Mouse (Mus musculus): ENCODE results near the gene Epha3. TPM values are rescaled to one million over a fixed set of nuclear protein-coding genes. Genes with fewer than 3 reads are reported as not detected.

Gene Epha3
- 14.3 and 20.9 TPM in 2 replicates for polyA plus RNA-seq (2014; fragmentation: Nextera tagmentation; extraction: Ambion mirVana)

GRCm38 (mm10) chr16:63863913-63864330 lies at the start of gene Epha3:
Gene Epha3, minus strand, starts transcription at chr16:63864175.
- peak; percentile 82 for ATAC-seq (ENCODE audit: low FRiP score, low TSS enrichment)
- no peaks in the 10 kb centered on the region for H3K4me1 ChIP-seq (ENCODE audit: control insufficient read depth, insufficient read depth, low read length)
- H3K27ac ChIP-seq (replicated peaks; ENCODE audit: low read depth, low read length), result peak within 1 kb of the TSS; percentile 76
- H3K4me3 ChIP-seq (replicated peaks; ENCODE audit: low read depth, low read length), result peak within 1 kb of the TSS; percentile 63
- H3K36me3 ChIP-seq (ENCODE audit: control insufficient read depth, insufficient read depth, low read length), result no peaks in the 10 kb centered on the region
- peak within 1 kb of the TSS; percentile 84 for H3K4me2 ChIP-seq (ENCODE audit: low read length)
- WGBS, result under 1% methylated on average over 28 of the region's 28 CpGs
- H3K9ac ChIP-seq (replicated peaks; ENCODE audit: low read length), result peak within 1 kb of the TSS; percentile 62
- peak; percentile 92 for DNase-seq
- H3K9me3 ChIP-seq (ENCODE audit: control insufficient read depth, low read length), result no peaks in the 10 kb centered on the region
- H3K27me3 ChIP-seq (ENCODE audit: control insufficient read depth, insufficient read depth, low read length), result peaks cover 41% of the 10 kb centered on the region

- DNase-seq (peak; percentile 53), ATAC-seq (ENCODE audit: low FRiP score, low TSS enrichment) (no peak)
- Histone ChIP-seq H3K4me3 (replicated peaks; ENCODE audit: low read depth, low read length) (peak overlapping the region; percentile 19; the same call in 1 of the 2 replicates), H3K9ac (replicated peaks; ENCODE audit: low read length) (0 out of 2 replicates have a peak overlapping the region, but pooled peaks have one; percentile 29), H3K27ac (replicated peaks; ENCODE audit: low read depth, low read length) (no peak overlapping the region), H3K9me3 (ENCODE audit: control insufficient read depth, low read length) (no peaks in the 10 kb centered on the region), H3K36me3 (ENCODE audit: control insufficient read depth, insufficient read depth, low read length) (no peaks in the 10 kb centered on the region), H3K4me2 (ENCODE audit: low read length) (peak overlapping the region; percentile 44), H3K27me3 (ENCODE audit: control insufficient read depth, insufficient read depth, low read length) (no peaks in the 10 kb centered on the region), H3K4me1 (ENCODE audit: control insufficient read depth, insufficient read depth, low read length) (no peaks in the 10 kb centered on the region; the same call in 1 of the 2 replicates)
- WGBS, result 32% methylated on average over 13 of the region's 13 CpGs
Observed at GRCm38 (mm10) chr16:63903425-63903824, 39.5 kb upstream of the Epha3 start.

GRCm38 (mm10) chr16:63881190-63881589 lies 17.2 kb upstream of the Epha3 start:
- H3K9ac ChIP-seq (replicated peaks; ENCODE audit: low read length), result no peak overlapping the region
- no peak overlapping the region for H3K4me3 ChIP-seq (replicated peaks; ENCODE audit: low read depth, low read length)
- ATAC-seq (ENCODE audit: low FRiP score, low TSS enrichment) (no peak), DNase-seq (no peak)
- no peaks in the 10 kb centered on the region for H3K27me3 ChIP-seq (ENCODE audit: control insufficient read depth, insufficient read depth, low read length)
- H3K4me1 ChIP-seq (ENCODE audit: control insufficient read depth, insufficient read depth, low read length), result no peaks in the 10 kb centered on the region
- no peak overlapping the region for H3K4me2 ChIP-seq (ENCODE audit: low read length)
- no peaks in the 10 kb centered on the region for H3K9me3 ChIP-seq (ENCODE audit: control insufficient read depth, low read length)
- no peak overlapping the region for H3K27ac ChIP-seq (replicated peaks; ENCODE audit: low read depth, low read length)
- H3K36me3 ChIP-seq (ENCODE audit: control insufficient read depth, insufficient read depth, low read length), result no peaks in the 10 kb centered on the region
- WGBS, result 95% methylated on average over 1 of the region's 1 CpGs

GRCm38 (mm10) chr16:63872313-63872712 lies 8.3 kb upstream of the Epha3 start:
- H3K4me3 ChIP-seq (replicated peaks; ENCODE audit: low read depth, low read length), result no peak overlapping the region
- no peaks in the 10 kb centered on the region for H3K4me1 ChIP-seq (ENCODE audit: control insufficient read depth, insufficient read depth, low read length)
- H3K27me3 ChIP-seq (ENCODE audit: control insufficient read depth, insufficient read depth, low read length), result peaks cover 20% of the 10 kb centered on the region; the same call in 1 of the 2 replicates
- peak; percentile 46; the same call in 1 of the 2 replicates for ATAC-seq (ENCODE audit: low FRiP score, low TSS enrichment)
- no peak overlapping the region for H3K9ac ChIP-seq (replicated peaks; ENCODE audit: low read length)
- 11% methylated on average over 7 of the region's 7 CpGs for WGBS
- DNase-seq, result peak; percentile 82
- no peak overlapping the region for H3K4me2 ChIP-seq (ENCODE audit: low read length)
- H3K36me3 ChIP-seq (ENCODE audit: control insufficient read depth, insufficient read depth, low read length), result no peaks in the 10 kb centered on the region
- H3K9me3 ChIP-seq (ENCODE audit: control insufficient read depth, low read length), result no peaks in the 10 kb centered on the region
- H3K27ac ChIP-seq (replicated peaks; ENCODE audit: low read depth, low read length), result no peak overlapping the region

- H3K27me3 ChIP-seq (ENCODE audit: control insufficient read depth, insufficient read depth, low read length), result peaks cover 45% of the 10 kb centered on the region
- H3K4me3 ChIP-seq (replicated peaks; ENCODE audit: low read depth, low read length), result peak overlapping the region; percentile 63
- H3K27ac ChIP-seq (replicated peaks; ENCODE audit: low read depth, low read length), result 0 out of 2 replicates have a peak overlapping the region, but pooled peaks have one; percentile 76
- H3K9ac ChIP-seq (replicated peaks; ENCODE audit: low read length), result peak overlapping the region; percentile 62
- ATAC-seq (ENCODE audit: low FRiP score, low TSS enrichment) (no peak), DNase-seq (no peak)
- WGBS, result 29% methylated on average over 7 of the region's 7 CpGs
- H3K4me1 ChIP-seq (ENCODE audit: control insufficient read depth, insufficient read depth, low read length), result no peaks in the 10 kb centered on the region
- no peaks in the 10 kb centered on the region for H3K9me3 ChIP-seq (ENCODE audit: control insufficient read depth, low read length)
- H3K4me2 ChIP-seq (ENCODE audit: low read length), result peak overlapping the region; percentile 84
- H3K36me3 ChIP-seq (ENCODE audit: control insufficient read depth, insufficient read depth, low read length), result no peaks in the 10 kb centered on the region
Observed at GRCm38 (mm10) chr16:63864463-63864976, 545 bp upstream of the Epha3 start.

- Histone ChIP-seq H3K9me3 (ENCODE audit: control insufficient read depth, low read length) (no peaks in the 10 kb centered on the region), H3K27ac (replicated peaks; ENCODE audit: low read depth, low read length) (peak overlapping the region; percentile 63), H3K27me3 (ENCODE audit: control insufficient read depth, insufficient read depth, low read length) (peaks cover 34% of the 10 kb centered on the region), H3K36me3 (ENCODE audit: control insufficient read depth, insufficient read depth, low read length) (no peaks in the 10 kb centered on the region), H3K4me3 (replicated peaks; ENCODE audit: low read depth, low read length) (peak overlapping the region; percentile 63), H3K4me2 (ENCODE audit: low read length) (peak overlapping the region; percentile 84), H3K9ac (replicated peaks; ENCODE audit: low read length) (peak overlapping the region; percentile 62; the same call in 1 of the 2 replicates), H3K4me1 (ENCODE audit: control insufficient read depth, insufficient read depth, low read length) (no peaks in the 10 kb centered on the region)
- DNase-seq, result peak; percentile 75
- under 1% methylated on average over 12 of the region's 12 CpGs for WGBS
- peak; percentile 53; the same call in 1 of the 2 replicates for ATAC-seq (ENCODE audit: low FRiP score, low TSS enrichment)
Observed at GRCm38 (mm10) chr16:63863181-63863580, 794 bp downstream of the Epha3 start.

GRCm38 (mm10) chr16:63857561-63857960 lies 6.4 kb downstream of the Epha3 start:
- Histone ChIP-seq H3K4me3 (replicated peaks; ENCODE audit: low read depth, low read length) (peak overlapping the region; percentile 61), H3K27me3 (ENCODE audit: control insufficient read depth, insufficient read depth, low read length) (peaks cover 15% of the 10 kb centered on the region; the same call in 1 of the 2 replicates), H3K9me3 (ENCODE audit: control insufficient read depth, low read length) (no peaks in the 10 kb centered on the region), H3K9ac (replicated peaks; ENCODE audit: low read length) (peak overlapping the region; percentile 70), H3K36me3 (ENCODE audit: control insufficient read depth, insufficient read depth, low read length) (no peaks in the 10 kb centered on the region), H3K4me2 (ENCODE audit: low read length) (peak overlapping the region; percentile 88), H3K27ac (replicated peaks; ENCODE audit: low read depth, low read length) (peak overlapping the region; percentile 79), H3K4me1 (ENCODE audit: control insufficient read depth, insufficient read depth, low read length) (0 out of 2 replicates have a peak, but pooled peaks cover 4% of the 10 kb centered on the region)
- WGBS, result under 1% methylated on average over 11 of the region's 11 CpGs
- peak; percentile 23; the same call in 1 of the 2 replicates for ATAC-seq (ENCODE audit: low FRiP score, low TSS enrichment)
- peak; percentile 50 for DNase-seq

- peak overlapping the region; percentile 61 for H3K4me3 ChIP-seq (replicated peaks; ENCODE audit: low read depth, low read length)
- H3K4me1 ChIP-seq (ENCODE audit: control insufficient read depth, insufficient read depth, low read length), result 0 out of 2 replicates have a peak, but pooled peaks cover 4% of the 10 kb centered on the region
- DNase-seq (peak; percentile 91), ATAC-seq (ENCODE audit: low FRiP score, low TSS enrichment) (peak; percentile 86)
- no peaks in the 10 kb centered on the region for H3K9me3 ChIP-seq (ENCODE audit: control insufficient read depth, low read length)
- peak overlapping the region; percentile 88 for H3K4me2 ChIP-seq (ENCODE audit: low read length)
- no peaks in the 10 kb centered on the region for H3K36me3 ChIP-seq (ENCODE audit: control insufficient read depth, insufficient read depth, low read length)
- H3K27me3 ChIP-seq (ENCODE audit: control insufficient read depth, insufficient read depth, low read length), result peaks cover 15% of the 10 kb centered on the region; the same call in 1 of the 2 replicates
- H3K27ac ChIP-seq (replicated peaks; ENCODE audit: low read depth, low read length), result peak overlapping the region; percentile 79
- H3K9ac ChIP-seq (replicated peaks; ENCODE audit: low read length), result peak overlapping the region; percentile 70
- WGBS, result 2% methylated on average over 33 of the region's 33 CpGs
Observed at GRCm38 (mm10) chr16:63856658-63857552, 7.1 kb downstream of the Epha3 start.

All from midbrain, embryonic 14.5 days (tissue).